Mouse (Mus musculus) testis, postnatal 14 days (tissue): ENCODE data around the gene Rnf115.
A peak's percentile ranks its signal among the peaks of the same experiment; 100 is the strongest.

ENCODE experiments used
- DNase-seq: peaks from one replicate; pipeline ENCODE4 v3.0.0; 2021; ENCODE audit warnings: low spot score

Gene Rnf115

DNA sequence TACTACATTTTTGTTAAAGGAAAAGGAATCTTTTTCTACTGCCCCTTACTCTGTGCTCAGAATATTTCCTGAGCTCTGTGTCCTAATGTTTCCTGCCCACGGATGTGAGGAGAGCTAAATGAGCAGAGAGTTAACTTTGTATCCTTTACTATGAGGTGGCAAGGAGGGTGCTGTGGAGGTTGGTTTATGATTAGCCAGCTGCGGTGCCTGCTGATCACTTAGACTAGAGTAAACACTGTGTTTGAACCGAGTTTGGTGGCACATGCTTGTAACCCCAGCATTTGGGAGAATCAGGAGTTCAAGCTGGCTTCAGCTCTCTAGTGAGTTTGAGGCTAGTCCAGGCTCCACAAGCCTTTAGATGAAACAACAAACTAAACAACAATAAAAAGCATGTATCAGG, 49.7 kb downstream of the Rnf115 start:
- peak; percentile 7 for DNase-seq

DNA sequence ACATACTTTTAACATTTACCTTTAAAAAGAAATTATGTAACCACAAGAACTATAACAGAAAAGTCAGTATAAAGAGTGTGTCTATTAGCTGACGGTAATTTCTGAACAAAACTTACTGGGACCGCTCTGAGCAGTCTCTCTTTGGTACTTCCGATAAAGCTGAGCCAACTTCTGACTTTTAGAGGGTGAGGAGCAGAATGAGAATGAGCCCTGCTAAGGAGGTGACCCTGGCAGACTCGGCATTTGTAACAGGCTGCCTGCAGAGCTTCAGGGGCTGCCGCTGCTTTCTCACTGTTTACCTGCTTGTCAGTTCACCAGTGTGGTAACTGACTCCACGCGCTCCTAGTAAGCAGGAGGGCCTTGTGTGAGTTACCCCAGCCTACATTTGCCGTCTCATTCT, 54.8 kb downstream of the Rnf115 start:
- DNase-seq: no peak

DNA sequence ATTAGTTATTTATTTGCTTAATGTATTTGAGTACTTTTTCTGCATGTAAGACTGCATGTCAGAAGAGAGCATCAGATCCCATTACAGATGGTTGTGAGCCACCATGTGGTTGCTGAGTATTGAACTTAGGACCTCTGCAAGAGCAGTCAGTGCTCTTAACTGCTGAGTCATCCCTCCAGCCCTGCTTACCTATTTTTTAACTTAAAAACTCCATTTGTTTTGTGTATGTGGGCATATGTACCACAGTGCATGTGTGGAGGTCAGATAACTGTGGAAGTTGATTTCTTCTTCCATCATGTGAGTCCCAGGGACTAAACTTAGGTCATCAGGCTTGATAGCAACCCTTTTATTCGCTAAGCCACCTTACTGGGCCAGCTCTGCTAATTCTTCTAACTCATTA, 60.3 kb downstream of the Rnf115 start:
- DNase-seq: no peak

DNA sequence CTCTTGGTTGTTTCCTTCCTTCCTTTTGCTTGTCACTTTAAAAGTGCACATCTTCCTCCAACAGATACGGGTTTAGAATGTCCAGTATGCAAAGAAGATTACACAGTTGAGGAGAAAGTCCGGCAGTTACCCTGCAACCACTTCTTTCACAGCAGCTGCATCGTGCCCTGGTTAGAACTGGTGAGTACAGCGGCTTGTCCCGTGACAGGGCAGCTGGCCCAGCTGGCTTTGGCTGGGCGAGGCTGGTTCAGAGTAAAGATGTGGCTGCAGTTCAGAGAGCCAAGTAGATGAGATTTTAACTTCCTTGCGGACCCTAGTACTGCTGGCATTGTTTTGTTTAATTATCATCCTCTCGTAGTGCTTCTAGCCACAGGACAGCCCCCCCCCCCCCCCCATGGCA, 61.0 kb downstream of the Rnf115 start:
- DNase-seq: no peak

DNA sequence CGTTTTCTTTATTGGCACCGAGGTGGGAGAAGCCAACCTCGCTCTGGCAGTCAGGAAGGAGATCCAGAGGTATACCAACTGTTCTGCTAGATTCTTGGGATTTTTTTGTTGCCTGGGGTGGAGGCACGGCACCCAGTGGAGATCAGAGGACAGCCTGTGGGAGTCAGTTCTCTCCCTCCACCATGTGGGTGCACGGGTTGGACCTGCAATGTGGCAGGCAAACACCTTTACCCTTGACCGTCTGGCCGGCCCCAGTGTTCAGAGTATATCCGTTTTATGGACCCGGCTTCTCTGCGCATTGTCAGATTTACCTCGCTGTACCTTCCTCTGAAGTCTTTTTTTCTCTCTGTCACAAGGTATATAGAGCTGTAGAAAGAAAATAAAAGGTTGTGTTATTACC, 72.8 kb downstream of the Rnf115 start:
- no peak for DNase-seq

DNA sequence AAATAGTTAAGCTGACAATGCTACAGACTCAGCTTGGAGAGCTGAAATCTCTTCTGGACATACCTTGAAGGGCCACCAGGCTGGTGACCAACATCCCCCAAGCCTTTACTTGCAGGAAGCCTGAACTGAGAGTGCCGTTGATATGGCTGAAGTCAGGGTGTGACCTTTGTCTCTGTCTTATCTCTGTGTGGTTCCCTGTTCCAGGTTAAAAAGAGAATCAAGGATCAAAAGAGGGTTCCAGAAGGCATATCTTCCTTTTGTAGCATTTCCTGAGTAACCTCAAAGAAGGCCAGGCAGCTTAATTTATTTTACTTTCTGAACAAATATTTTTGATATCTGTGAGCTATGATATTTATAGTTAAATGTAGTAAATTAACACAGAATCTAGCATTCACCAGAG, 74.8 kb downstream of the Rnf115 start:
- no peak for DNase-seq

DNA sequence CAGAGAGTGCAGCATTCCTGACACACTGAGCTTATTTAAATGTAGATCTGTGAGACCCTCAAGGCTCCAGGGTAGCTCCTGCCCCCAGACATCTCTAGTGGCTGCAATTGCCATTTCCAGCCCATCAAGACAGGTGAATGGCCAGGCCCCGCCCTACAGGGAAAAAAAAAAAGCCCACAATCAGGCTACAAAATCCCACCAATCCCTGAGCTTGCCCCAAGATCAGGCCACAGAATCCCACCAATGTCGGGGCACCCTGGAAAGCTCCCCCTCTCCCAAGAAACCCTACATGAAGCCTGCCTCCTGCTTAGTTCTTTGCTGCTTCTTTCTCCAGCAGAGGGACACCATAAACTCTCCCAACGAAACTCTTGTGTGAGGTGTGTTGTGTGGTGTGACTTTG, 80.7 kb downstream of the Rnf115 start:
- DNase-seq: no peak

DNA sequence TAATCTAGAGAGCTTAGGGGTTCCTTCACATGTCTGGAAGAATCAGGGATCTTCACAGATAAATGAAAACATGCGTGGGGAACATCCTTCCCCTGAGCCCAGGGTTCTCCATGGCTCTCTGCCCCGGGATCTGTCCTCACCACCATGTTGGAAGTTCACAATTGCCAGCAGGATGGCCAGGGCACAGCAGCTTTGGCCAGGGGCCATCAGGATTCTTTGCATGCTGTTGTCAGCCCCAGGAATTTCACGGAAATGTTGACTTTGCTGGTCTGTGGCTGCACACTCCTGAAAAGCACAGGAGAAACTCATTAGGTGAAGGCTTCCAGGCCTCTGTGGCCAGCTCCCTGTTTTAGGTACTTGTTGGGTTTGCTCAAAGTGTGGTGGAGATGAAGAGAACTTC, 81.2 kb downstream of the Rnf115 start:
- DNase-seq: no peak

DNA sequence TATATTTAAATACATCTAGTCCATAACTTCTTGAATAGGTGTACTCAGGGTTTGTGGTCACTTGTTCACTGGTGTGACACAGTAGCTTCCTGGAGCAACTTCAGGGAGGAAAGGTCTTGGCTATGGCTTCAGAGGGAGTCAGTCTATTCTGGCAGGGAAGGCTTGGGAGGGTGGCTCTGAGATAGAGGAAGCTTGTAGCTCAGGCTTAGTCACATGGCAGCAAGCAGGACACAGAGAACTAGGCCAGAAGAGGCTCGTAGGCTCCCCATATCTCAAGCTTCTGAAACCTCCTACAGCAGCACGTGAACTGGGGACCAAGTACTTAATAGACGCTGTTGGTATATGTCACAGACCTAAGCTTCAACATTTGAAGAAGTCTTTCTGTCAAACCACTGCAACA, 83.8 kb downstream of the Rnf115 start:
- DNase-seq: no peak

DNA sequence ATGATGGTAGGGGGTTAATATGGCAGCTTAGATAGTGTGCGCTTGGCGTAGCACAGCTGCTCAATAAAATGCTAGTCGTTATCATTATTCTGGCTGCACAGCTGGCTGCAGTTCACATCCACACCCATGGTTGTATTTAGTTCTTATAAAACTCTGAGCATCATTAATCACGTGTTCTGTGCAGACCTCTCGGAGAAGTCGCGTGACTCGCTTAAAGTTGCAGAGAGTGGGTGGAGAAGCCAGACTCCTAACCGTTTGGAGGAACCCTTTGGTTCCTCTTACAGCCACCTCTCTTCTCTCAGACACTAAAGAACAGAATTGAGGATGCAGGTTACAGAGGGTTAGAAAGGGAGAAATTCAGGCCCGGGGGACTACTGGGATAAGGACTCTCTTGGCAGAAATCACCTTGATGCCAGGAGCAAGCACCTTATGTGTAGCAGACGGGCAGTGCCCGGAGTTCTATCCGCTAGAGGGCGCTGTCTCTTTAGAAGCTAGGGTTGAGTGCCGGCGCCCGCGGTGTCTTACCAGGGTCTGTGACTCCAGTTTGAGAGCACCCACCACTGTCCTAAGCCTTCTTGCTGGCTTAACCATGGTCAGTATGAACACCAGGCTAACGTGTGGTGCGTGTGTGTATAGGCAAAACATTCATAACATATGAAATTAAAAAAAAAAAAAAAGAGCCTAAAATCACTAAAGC, 85.1 kb downstream of the Rnf115 start:
- DNase-seq: peak; percentile 80

DNA sequence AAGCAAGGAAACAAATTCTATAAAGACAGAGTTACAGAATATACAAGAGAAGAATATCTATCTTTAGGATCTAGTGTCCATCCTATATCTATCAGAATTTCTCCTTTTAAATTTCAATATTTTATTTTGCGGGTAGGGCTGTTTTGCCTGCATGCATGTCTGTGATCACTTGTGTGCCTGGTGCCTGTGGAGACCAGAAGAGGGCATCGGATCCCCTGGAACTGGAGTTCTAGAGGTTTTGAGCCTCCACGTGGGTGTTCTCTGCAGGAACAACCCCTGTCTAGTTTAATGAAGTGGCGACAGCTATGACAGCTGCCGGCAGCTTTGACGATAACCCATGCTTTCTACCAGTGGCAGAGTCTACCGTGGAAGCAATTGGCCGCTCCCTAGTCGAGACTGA, 85.6 kb downstream of the Rnf115 start:
- DNase-seq: no peak

DNA sequence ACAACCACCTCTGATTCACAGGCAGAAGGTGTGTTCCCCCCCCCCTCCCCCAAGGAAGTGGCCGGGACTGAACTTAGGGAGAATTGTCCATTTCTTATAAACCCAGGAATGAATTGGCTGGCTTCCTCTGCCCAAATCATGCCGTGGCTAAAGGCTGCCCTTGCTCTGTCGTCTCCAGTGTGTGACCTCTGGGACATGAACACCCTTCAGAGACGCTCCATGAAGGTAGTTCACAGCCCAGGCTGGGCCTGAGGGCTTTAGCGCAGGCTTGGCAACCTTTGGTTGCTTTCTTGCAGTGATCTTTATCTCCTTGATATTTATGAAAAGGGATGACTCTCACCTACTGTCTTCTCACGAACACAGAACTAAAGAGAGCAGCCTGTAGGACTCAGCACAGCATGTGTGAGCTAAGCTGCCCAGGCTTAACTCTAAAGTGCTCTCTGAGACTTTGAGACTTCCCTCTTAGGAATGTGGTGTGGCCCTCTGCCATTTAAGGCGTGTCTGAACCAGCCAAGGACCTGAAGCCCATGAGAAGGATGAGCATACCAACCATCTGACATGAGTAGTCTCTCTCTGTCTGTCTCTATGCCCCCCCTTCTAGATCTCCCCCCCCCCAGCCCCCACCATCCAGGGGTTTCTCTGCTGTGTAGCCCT, 86.3 kb downstream of the Rnf115 start:
- no peak for DNase-seq

DNA sequence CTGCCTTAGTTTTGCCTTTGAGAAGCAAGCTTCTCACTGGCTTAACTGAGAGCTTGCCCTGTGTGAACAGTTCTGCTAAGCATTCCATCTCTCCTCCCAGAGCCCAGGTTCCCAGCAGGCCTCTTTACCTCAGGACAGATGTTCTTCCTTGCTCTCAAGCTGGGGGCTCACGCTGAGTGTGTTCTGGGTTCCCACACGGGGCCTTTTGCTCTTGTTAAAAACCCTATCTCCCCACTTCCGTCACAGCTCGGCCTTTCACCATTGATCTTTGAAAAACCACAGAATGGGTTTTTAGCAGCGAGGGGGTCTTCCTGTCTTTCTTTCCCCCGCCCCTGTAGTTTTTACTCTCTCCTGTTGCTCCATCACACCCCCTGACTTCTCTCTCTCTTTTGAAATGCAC, 86.9 kb downstream of the Rnf115 start:
- DNase-seq: no peak

DNA sequence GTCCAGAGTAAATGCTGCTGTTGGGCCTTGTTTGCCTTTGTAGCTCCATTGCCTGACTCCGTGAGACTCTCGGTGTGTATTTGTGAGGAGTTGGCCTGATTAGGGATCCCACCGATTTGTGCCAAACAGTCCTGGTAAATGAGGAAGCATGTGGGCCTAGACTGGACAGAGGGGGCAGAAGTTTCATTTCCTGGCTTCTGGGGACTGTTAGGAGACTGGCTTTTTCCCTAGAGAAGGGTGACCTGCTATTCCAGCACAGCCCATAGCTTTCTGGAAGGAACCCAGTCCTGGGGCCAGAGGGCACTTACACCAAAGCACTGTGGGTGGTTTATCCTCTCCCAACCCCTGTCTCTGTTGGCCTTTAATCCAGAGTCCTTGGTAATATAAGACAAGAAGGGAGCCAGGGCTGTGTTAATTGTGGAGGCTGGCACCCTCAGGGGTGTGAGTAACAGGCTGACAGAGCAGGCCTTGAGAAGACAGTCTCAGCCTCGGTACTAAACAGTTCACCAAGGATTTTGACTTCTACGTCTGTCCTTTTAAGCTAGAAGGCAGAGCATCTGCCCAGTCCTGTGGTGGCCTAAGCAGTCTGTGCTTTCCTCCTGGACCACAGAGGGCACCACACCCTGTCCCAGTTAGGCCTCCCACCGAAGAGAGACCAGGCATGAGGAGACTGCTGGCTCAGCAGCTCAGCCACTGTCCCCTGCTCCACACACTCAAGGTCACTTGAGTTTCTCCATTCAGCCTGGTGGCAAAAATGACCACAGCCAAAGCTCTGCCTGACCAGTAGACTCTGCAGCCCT, 92.9 kb downstream of the Rnf115 start:
- no peak for DNase-seq

DNA sequence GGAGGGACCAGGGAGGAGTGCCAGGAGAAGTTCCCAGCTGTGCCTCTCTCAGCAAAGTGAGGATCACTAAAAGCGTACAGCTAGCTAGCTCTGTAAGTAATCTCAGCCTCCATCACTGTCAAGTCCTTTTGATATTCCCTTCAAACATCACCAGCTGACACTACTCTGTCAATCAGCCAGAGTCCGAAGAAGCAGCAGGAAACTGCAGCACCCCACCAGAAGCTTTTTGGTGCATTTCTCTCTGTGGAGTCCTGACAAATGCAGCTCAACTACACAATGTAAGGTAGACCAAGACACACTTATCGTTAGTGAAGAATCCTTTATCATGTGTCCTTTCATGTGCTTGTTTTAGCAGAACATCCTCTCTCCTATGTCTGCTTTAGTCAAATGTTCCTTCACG, 94.1 kb downstream of the Rnf115 start:
- no peak for DNase-seq

DNA sequence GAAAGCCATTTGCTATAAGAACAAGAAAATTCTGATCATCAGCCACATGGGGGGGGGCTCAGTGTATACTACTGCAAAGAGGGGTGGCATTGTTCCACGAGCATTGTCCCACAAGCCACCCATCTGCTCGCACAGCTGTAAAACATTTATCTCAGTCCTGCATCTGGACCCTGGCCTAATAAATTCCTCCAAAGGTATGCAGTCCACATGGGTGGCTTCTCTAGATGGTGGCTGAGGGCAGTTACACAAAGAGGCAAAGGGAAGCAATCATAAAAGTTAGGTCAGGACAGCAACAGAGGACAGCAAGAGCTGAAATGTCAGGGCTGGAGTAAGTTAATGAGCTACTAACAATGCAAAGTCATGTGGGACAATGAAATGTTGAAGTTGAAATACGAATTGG, 96.2 kb downstream of the Rnf115 start:
- no peak for DNase-seq

DNA sequence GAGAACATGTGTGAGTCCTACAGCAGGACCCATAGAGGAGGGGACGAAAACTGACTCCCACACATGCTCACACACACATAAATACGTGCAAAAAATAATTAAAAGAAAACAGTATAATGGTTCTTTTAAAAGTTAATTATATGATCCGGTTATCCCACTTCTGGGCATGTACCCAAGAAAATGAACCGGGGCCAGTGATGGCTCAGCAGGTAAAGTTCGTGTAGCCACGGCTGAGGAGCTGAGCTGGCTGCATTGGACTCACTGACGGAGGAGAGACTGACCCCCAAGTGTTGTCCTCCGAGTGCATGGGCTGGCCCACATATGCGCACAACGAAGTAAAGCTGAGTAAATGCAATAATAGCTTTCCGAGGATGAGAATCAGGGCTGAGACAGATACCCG, 97.2 kb downstream of the Rnf115 start:
- no peak for DNase-seq

DNA sequence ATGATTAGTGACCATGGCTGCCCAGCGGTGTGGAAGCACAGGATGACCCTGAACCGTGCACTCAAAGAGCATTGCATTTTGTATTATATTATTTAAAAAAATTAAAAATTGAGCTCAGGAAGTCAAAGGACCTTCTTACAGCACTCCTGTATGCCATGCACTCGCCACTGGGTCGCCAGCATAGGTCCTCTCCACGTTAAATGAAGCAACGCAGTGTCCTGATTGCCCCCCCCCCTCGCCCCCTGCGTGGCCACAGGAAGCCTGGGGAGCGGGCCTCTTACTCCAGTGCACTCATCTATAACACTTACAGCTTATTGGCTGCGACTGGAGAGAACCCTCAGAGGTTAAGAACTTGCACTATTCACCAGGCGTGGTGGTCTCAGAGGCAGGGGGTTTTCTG, 97.8 kb downstream of the Rnf115 start:
- no peak for DNase-seq

DNA sequence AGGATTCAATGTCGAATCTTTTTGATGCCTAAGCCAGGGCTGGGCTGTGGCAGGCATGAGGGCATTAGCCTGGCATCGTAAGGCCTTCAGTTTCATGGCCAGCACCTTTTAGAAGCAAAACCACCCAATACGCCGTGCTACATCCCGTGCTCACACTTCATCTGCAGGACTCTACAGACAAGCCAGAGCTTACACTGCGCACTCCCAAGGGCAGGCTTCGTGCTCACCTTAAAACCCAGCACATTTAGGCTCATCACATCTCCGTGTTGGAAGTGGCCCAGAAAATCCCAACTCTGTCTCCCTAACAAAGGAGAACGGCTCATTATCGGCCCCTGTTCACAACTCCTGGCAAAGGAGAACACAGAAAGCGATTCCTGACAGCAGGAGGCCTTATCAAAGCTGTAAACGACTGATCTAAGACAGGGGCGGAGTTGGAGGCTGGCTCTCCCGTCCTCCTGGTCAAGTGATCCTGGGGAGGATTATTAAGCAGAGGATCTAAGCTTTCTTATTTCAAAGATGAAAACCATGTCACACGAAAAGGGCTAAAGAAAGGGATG, 100.9 kb downstream of the Rnf115 start:
- no peak for DNase-seq

DNA sequence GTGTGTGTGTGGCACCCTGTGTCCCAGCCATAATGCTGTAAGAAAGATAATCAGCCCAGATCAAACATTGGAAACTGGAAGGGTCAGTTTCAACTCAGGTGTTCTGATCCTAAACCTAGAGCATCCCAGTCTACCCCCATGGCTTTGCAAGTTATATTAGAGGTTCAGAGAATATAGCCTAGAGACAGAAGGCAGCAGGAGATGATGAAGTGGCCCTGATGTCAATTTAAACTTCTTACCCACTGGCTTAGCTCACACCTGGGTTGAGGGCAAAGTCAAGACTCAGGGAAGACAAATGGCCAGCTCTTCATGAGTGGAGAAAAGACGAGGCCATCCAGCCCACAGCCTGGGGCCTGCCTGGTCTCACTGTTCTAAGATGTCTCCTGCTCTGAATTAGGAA, 101.5 kb downstream of the Rnf115 start, which contains the start of the genes Pdzk1 and Cd160:
Gene Pdzk1, plus strand, starts transcription at position 301 of the 400 bp plus-strand sequence.
Gene Cd160, minus strand, starts transcription at position 368 of the 400 bp plus-strand sequence.
- no peak for DNase-seq

DNA sequence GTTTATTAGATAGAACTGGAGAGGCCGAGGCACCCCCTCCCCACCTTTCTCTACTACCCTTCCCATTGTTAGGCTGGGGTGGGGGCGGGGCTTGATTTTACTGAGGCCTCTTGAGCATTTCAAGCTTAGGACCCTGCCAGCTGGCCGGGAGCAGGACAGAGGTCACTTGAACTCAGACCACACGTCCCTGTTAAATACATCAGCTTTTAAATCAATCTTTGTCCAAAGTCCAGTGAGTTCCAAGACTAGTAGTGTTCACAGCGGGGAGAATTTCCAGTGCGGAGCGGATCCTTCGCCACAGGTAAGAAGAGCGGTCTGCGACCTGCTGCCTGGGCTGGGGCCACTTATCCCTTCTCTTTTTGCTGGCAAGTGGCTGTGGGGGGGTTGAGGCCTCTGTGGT, 102.4 kb downstream of the Rnf115 start:
- no peak for DNase-seq

DNA sequence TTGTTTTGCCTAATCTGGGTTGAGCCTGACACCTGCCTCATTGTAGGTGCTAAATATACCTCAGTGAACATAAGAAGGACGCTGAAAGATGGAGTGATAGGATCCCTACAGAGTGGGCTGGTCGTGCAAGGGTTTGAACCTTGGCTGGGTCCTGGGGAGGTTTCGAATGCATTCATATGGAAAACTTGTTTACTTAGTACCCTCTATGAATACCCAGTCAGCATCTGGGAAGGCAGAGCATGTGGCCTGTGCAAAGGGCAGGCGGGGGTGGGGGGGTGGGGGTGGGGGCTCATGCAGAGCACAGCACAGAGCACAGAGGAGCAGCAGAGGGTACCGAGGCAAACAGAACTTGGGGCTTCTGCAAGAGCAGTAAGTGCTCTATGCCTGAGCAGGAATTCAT, 105.5 kb downstream of the Rnf115 start:
- DNase-seq: no peak
